Mouse (Mus musculus) intestine, embryonic 15.5 days (tissue): ENCODE data around the gene Znrf1. TPM values are rescaled to one million over a fixed set of nuclear protein-coding genes. Genes with fewer than 3 reads are reported as not detected.
A peak's percentile ranks its signal among the peaks of the same experiment; 100 is the strongest.

Source experiments
- ATAC-seq: fragments of 200-750 bp; cut with Nextera tagmentation; 2 replicates; pipeline ENCODE4 v1.8.0; 2017; ENCODE audit warnings: moderate TSS enrichment, moderate library complexity
- H3K27ac ChIP-seq: fragments of 300-500 bp; sonication (generic); 2 replicates; pipeline ENCODE4 v1.5.1; 2015; ENCODE audit warnings: mild to moderate bottlenecking, inconsistent platforms
- H3K27me3 ChIP-seq: fragments of 300-500 bp; sonication (generic); replicated peaks from 2 replicates; pipeline ENCODE4 v1.6.1; 2015; ENCODE audit warnings: inconsistent platforms
- H3K36me3 ChIP-seq: fragments of 300-500 bp; sonication (generic); 2 replicates; pipeline ENCODE4 v1.6.1; 2015; ENCODE audit warnings: inconsistent platforms
- H3K4me1 ChIP-seq: fragments of 300-500 bp; sonication (generic); replicated peaks from 2 replicates; pipeline ENCODE4 v1.6.1; 2015; ENCODE audit warnings: inconsistent platforms
- H3K4me2 ChIP-seq: fragments of 300-500 bp; sonication (generic); replicated peaks from 2 replicates; pipeline ENCODE4 v1.6.1; 2015; ENCODE audit warnings: mild to moderate bottlenecking, inconsistent platforms
- H3K4me3 ChIP-seq: fragments of 300-500 bp; sonication (generic); replicated peaks from 2 replicates; pipeline ENCODE4 v1.5.1; 2015; ENCODE audit warnings: inconsistent platforms
- H3K9ac ChIP-seq: fragments of 300-500 bp; sonication (generic); 2 replicates; pipeline ENCODE4 v1.6.1; 2015; ENCODE audit warnings: inconsistent platforms
- H3K9me3 ChIP-seq: fragments of 300-500 bp; sonication (generic); 2 replicates; pipeline ENCODE4 v1.6.1; 2016; ENCODE audit warnings: inconsistent platforms
- WGBS: fragments of 180-500 bp; shearing (Covaris S2); methylation state at CpG from one replicate; pipeline ENCODE4 v1.1.7; 2015; 5-methylcytosine and 5-hydroxymethylcytosine counted together
- polyA plus RNA-seq: library from polyadenylated mRNA; unstranded; fragments of >200 nt; fragmentation: Nextera tagmentation; extraction: Ambion mirVana; gene quantifications from 2 replicates; pipeline ENCODE4 v1.2.1, GENCODE M21; 2015

Znrf1 gene
- polyA plus RNA-seq, 1 experiment from 2014 or later: 24.6 TPM

DNA sequence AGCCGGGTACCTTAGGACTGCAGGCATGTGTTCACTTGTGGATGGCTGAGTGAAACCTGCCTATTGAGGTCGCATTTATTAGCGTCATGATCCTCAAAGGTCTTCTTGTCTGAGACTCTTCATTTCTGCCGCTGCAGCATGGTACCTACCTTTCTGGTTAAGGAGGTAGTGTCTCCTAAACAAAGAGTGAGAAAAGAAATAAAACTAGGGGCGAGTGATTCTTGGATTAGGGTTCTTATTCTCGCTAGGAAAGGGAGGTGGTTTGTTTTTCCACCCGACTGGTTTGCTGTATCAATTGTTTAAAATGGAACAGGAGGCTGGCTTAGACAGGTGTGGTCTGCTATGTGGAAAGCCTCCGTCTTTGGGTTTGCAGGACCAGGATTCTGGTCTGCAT is 1.9 kb downstream of the Znrf1 start:
- H3K27me3 ChIP-seq: no peaks in the 10 kb centered on the region
- no peaks in the 10 kb centered on the region for H3K9me3 ChIP-seq
- peak overlapping the region; percentile 61 for H3K4me2 ChIP-seq
- 6% methylated on average over 8 of the region's 8 CpGs for WGBS
- H3K9ac ChIP-seq: peak overlapping the region; percentile 87
- H3K36me3 ChIP-seq: no peaks in the 10 kb centered on the region
- peak; percentile 5; the same call in 1 of the 2 replicates for ATAC-seq
- H3K27ac ChIP-seq: 0 out of 2 replicates have a peak overlapping the region, but pooled peaks have one; percentile 92
- H3K4me1 ChIP-seq: peaks cover 20% of the 10 kb centered on the region
- peak overlapping the region; percentile 85 for H3K4me3 ChIP-seq

DNA sequence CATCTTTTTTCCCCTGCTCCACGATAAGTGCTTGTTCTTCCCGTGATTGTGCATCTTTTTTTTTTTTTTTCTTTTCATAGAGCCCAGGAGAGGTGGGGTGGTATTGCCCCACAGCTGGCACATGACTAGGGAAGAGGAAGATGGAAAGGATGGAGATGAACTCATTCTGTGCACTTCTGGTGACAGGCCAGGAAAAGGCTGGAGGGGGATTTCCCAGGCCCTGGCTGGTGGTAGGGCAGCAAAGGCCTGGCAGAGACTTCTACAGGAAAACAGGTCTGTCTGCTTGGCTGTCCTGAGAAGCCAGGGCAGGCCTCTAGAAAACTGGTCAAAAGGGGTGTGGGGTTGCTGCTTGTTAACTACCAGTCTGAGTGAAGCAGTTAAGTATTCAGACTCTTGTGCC is 2.3 kb downstream of the Znrf1 start:
- H3K4me3 ChIP-seq: peak overlapping the region; percentile 85
- no peak for ATAC-seq
- H3K27me3 ChIP-seq: no peaks in the 10 kb centered on the region
- H3K27ac ChIP-seq: no peak overlapping the region
- 12% methylated on average over 2 of the region's 2 CpGs for WGBS
- peak overlapping the region; percentile 87 for H3K9ac ChIP-seq
- peak overlapping the region; percentile 61 for H3K4me2 ChIP-seq
- H3K36me3 ChIP-seq: no peaks in the 10 kb centered on the region
- H3K9me3 ChIP-seq: no peaks in the 10 kb centered on the region
- H3K4me1 ChIP-seq: peaks cover 20% of the 10 kb centered on the region

DNA sequence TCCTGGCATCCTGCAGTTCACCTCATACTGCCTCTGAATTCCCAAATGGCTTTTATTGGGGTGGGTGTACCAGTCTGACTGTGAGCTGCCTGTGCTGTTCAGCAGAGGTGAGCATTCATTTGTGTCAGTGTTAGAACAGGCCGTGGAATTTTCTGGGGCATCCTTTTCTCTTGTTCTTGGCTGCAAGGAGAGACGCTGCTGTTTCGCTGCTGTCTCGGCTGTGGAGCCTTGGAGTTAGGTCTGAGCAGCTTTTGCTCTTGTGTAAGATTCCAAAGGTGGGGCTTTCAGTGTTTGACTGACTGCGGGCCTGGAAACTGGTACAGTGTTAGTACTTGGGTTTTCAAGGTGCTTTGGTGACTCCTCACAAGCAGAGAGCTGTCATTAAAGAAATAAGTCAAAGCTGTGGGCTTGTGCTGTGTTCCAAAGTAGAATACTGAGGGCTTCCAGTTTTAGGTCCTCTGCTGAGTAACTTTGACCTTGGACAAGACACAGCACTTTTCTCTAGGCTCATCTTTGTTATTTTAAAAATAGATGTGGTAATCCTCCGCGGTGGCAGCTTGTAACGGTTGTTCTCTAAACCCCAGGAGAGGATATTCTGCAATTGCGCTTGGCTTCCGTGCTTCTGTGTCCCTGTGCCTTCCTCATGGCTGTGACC is 3.7 kb downstream of the Znrf1 start:
- Histone ChIP-seq H3K27ac (no peak overlapping the region), H3K9ac (peak overlapping the region; percentile 15; the same call in 1 of the 2 replicates), H3K4me1 (peaks cover 20% of the 10 kb centered on the region), H3K4me2 (peak overlapping the region; percentile 61), H3K27me3 (no peaks in the 10 kb centered on the region), H3K36me3 (no peaks in the 10 kb centered on the region), H3K9me3 (no peaks in the 10 kb centered on the region), H3K4me3 (no peak overlapping the region)
- ATAC-seq: no peak
- WGBS: 56% methylated on average over 10 of the region's 10 CpGs

DNA sequence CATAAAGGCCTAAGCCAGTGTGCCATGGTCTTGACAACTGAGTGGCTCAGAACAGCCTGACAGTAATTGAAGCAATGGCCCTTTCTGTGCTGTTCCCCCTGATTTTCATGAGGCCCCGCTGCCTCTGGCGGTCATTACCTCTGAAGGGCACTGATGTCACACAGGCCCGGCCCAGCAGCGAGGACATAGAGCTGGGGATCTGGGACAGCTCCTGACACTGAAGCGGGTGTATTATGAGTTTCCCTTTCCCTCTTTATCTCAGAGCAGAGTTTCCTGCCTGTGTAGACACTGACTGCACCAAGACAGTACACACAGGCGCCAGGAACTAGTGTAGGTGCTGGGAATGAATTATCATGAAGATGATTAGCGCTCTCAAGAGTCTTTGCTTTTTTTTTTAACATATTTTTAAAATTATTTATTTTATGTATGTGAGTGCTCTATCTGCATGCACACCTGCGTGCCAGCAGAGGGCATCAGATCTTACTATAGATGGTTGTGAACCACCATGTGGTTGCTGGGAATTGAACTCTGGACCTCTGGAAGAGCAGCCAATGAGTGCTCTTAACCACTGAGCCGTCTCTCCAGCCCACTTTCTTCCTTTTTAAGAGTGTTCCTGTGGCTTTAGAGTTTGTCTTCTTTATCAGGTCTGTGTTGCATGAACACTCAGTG is 7.9 kb downstream of the Znrf1 start:
- Histone ChIP-seq H3K9me3 (no peaks in the 10 kb centered on the region), H3K27ac (no peak overlapping the region), H3K4me1 (peaks cover 11% of the 10 kb centered on the region), H3K4me2 (no peak overlapping the region), H3K36me3 (no peaks in the 10 kb centered on the region), H3K4me3 (no peak overlapping the region), H3K9ac (no peak overlapping the region), H3K27me3 (no peaks in the 10 kb centered on the region)
- ATAC-seq: no peak
- WGBS: 91% methylated on average over 9 of the region's 9 CpGs

DNA sequence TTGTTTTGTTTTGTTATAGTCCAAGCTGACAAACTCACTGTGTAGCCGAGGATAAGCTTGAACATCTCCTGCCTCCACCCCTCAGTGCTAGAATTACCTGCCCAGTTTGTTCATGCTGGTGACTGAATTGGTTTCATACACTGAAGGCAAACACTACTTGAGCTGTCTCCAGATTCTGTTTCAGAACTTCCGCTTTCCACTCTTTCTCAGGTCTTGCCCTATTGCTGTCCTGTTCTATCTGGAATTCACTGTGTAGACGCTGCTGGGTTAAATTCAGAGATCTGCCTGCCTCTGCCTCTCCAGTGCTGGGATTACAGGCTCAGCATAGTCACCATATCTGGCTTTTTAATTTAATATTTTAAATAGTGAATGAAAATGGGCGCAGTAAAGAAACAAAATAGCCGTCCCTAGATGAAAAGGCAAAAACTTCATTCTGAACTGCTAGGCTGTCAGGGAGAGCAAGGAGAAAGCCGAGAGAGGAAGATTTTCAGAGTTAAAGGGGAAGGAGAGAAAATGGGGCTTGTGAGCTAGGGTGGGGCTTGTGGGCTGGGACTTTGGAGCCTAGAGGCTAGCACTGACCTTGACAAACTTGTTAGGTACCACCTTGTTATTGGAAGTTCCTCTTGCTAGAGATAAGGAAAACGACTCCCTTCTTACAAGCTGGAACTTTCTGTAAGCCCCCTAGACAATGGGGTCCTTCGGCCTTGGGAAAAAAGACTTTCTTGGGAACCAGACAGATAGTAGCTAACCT is 9.7 kb downstream of the Znrf1 start:
- no peaks in the 10 kb centered on the region for H3K27me3 ChIP-seq
- H3K4me2 ChIP-seq: no peak overlapping the region
- peak; percentile 58 for ATAC-seq
- H3K4me1 ChIP-seq: peaks cover 7% of the 10 kb centered on the region
- H3K9me3 ChIP-seq: no peaks in the 10 kb centered on the region
- WGBS: 74% methylated on average over 8 of the region's 8 CpGs
- no peak overlapping the region for H3K27ac ChIP-seq
- H3K9ac ChIP-seq: no peak overlapping the region
- no peaks in the 10 kb centered on the region for H3K36me3 ChIP-seq
- H3K4me3 ChIP-seq: no peak overlapping the region

DNA sequence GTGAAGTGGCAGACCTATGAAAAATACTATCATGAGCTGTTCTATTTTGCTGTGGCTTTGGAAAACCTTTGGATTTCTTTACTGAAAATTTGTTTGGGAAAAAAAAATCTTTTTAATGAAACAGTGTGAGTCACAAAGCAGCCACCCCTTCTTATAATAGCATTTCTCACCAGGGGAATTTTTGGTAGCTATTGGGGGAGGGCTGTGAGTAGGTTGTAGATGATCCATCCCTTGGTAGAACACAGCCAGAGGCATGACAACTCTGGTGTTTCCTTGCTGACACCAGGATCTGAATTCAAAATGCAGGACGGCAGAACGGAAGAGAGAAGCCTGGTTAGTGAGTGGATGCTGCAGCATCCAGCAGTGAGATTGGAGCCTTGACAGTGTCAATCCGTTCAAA is 11.2 kb downstream of the Znrf1 start:
- Histone ChIP-seq H3K36me3 (no peaks in the 10 kb centered on the region), H3K27ac (no peak overlapping the region), H3K4me1 (no peaks in the 10 kb centered on the region; the same call in 1 of the 2 replicates), H3K9ac (no peak overlapping the region), H3K27me3 (no peaks in the 10 kb centered on the region), H3K4me2 (no peak overlapping the region), H3K4me3 (no peak overlapping the region), H3K9me3 (no peaks in the 10 kb centered on the region)
- no peak for ATAC-seq
- 93% methylated on average over 3 of the region's 3 CpGs for WGBS

DNA sequence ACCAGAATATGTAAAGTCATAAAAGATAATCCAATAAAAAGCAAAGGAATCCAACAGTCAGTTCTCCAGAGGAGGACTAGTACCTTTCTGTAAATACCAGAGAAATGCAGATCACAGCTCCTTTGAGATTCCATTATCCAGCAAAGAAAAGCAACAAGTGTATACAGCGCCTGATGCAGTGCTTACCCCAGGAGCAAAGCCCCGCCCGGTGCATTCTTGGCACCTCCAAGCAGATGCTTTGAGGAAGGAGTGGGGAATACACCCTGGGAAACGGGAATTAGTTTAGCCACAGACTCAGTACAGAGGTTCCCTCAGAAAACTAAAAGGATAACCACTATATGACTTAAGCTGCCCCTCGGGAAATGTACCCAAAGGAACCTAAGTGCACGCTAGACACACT is 12.3 kb downstream of the Znrf1 start:
- H3K4me1 ChIP-seq: no peaks in the 10 kb centered on the region; the same call in 1 of the 2 replicates
- 83% methylated on average over 6 of the region's 6 CpGs for WGBS
- no peaks in the 10 kb centered on the region for H3K27me3 ChIP-seq
- H3K27ac ChIP-seq: no peak overlapping the region
- no peak overlapping the region for H3K9ac ChIP-seq
- no peak for ATAC-seq
- H3K9me3 ChIP-seq: no peaks in the 10 kb centered on the region
- H3K4me2 ChIP-seq: no peak overlapping the region
- H3K36me3 ChIP-seq: no peaks in the 10 kb centered on the region
- H3K4me3 ChIP-seq: no peak overlapping the region

DNA sequence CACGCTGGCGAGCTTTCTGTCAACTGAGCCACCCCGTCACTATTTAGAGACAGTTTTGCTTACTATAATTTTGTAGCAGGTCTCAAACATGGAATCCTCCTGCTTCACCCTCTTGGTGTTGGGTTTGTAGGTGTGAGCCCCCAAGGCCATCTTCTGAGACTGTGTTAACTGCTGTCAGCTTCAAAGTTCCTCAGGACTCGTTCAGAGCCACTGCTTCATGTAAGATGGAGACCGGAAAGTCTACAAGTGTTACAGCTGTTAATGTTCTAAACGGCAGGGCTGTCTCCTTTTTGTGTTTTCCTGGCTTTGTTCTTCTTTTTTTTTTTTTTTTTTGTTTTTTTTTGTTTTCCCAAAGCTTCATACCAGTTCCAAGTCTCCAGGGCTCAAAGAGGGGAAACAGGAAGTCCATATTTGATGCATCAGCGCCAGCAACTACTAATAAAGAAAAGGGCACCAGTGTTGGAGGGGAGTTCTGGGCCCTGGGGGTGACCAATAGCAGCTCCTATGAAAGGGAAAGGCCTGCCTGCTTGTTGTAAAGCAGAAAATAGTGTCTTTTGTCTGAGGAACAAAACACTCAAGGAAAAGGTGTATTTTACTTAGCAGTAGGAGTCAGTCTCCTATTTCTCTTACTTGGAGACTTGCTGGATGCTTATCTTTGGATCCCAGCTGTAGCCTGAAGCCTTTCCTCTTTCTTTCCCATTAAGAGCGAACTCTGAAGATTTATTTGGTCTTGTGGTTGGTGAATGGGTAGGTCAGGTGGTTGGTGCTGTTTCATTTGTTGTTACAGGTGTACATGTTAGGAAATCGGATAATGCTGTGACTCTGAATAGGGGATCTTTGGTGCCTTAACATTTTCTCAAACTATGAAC is 14.3 kb downstream of the Znrf1 start:
- 78% methylated on average over 9 of the region's 9 CpGs for WGBS
- H3K4me3 ChIP-seq: no peak overlapping the region
- H3K9ac ChIP-seq: no peak overlapping the region
- no peaks in the 10 kb centered on the region for H3K9me3 ChIP-seq
- H3K4me2 ChIP-seq: no peak overlapping the region
- no peaks in the 10 kb centered on the region for H3K36me3 ChIP-seq
- peaks cover 2% of the 10 kb centered on the region for H3K4me1 ChIP-seq
- peak overlapping the region; percentile 28 for H3K27ac ChIP-seq
- no peaks in the 10 kb centered on the region for H3K27me3 ChIP-seq
- ATAC-seq: no peak

DNA sequence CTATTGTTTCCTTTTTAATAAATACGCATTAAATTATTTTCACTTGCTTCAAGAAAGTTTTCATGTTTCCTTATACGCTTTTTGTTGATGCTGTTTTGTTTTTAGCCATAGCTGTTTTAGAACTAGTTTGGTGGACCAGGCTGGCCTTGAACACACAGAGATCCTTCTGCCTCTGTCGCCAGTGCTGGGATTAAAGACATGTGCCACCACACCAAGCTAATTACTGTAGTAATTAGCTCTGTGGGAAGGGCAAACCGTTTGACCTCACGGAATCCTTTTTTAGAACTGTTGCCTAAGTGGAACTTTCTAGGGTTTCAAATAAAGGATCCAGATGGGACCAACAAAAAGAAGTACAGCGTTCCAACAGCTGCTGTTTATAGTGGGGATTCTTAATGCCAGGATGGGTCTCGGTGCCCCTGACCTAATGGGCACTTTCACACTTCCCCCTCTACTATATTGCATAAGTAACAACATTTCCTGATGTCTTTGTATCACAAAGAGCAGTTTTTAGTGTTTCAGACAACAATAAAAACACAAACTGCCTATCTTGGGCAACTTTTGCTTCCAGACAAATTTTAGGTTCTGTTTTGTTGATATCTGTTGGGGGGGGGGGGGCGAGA is 15.7 kb downstream of the Znrf1 start:
- Histone ChIP-seq H3K27ac (no peak overlapping the region), H3K4me3 (no peak overlapping the region), H3K36me3 (no peaks in the 10 kb centered on the region), H3K9me3 (no peaks in the 10 kb centered on the region), H3K9ac (no peak overlapping the region), H3K4me1 (peaks cover 4% of the 10 kb centered on the region), H3K4me2 (no peak overlapping the region), H3K27me3 (no peaks in the 10 kb centered on the region)
- no peak for ATAC-seq
- 76% methylated on average over 8 of the region's 8 CpGs for WGBS

DNA sequence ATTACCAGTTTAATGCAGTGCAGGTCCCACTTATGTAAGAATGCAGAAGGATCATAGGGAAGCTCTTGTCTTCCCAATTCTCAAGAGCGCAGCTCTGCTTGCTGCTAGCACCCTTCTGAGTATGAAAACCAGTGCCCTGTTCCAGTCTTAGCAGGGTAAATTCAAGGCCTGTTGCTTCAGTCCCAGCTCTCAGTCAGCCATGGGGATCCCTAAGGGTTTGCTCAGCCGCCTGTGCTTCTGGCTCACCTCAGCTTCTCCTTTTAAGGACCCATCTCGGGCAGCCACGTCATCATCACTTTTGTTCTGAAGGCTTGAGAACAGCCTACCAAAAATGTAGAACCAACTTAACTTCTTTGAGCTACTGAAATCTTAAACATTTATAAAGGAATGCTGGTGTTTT is 25.9 kb downstream of the Znrf1 start:
- H3K4me2 ChIP-seq: no peak overlapping the region
- 84% methylated on average over 4 of the region's 4 CpGs for WGBS
- no peaks in the 10 kb centered on the region for H3K36me3 ChIP-seq
- no peaks in the 10 kb centered on the region for H3K27me3 ChIP-seq
- H3K4me3 ChIP-seq: no peak overlapping the region
- H3K27ac ChIP-seq: no peak overlapping the region
- ATAC-seq: no peak
- H3K9ac ChIP-seq: no peak overlapping the region
- H3K9me3 ChIP-seq: no peaks in the 10 kb centered on the region
- H3K4me1 ChIP-seq: peaks cover 29% of the 10 kb centered on the region

DNA sequence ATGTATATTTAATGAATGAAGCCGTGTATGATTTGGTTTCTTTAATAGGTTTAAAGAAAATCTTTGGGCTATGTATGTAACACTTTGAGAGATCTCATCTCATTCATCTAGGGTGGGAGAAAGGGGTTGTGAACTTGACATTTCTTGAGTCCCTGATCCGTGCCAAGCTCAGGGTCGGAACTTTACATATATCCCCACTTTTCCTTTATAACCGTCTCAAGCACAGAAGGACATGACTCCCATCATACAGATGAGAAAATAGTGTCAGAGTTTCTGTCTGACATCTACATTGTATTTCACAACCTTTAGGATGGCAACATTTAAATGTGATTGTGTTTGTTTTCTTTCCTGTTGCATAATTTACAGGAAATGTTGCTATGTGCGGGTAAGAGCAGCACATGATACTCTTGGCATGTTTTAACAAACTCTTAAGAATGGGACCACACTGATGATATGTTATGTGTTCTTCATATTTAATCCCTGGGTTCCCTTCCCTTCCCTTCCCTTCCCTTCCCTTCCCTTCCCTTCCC is 26.4 kb downstream of the Znrf1 start:
- ATAC-seq: no peak
- 91% methylated on average over 5 of the region's 5 CpGs for WGBS
- no peaks in the 10 kb centered on the region for H3K27me3 ChIP-seq
- H3K9ac ChIP-seq: no peak overlapping the region
- peaks cover 25% of the 10 kb centered on the region for H3K4me1 ChIP-seq
- no peak overlapping the region for H3K4me3 ChIP-seq
- no peak overlapping the region for H3K27ac ChIP-seq
- no peak overlapping the region for H3K4me2 ChIP-seq
- no peaks in the 10 kb centered on the region for H3K36me3 ChIP-seq
- no peaks in the 10 kb centered on the region for H3K9me3 ChIP-seq
